In genomic region chr2:27573628-27573966, GRCm38 (mm10) we compare ENCODE assay signal across 11 mouse cellular contexts. TPM values are rescaled to one million over a fixed set of nuclear protein-coding genes. Genes with fewer than 3 reads are reported as not detected.
A peak's percentile ranks its signal among the peaks of the same experiment; 100 is the strongest.
DNase-seq lines count a peak whose midpoint lies in the region; ATAC-seq and TF ChIP-seq lines count a peak whose summit lies in the region.
"Had no signal": no experiment of that assay in that cellular context is flagged by ENCODE, and none has a peak within 500 bp of the region (broad histone marks: within the 10 kb centered on the region; RNA-seq: fewer than 3 reads in every experiment).

No protein-coding gene starts in this region.

- peaks cover 5% of the 10 kb centered on the region; the same call in 1 of the 2 replicates for H3K4me1 ChIP-seq in midbrain, embryonic 11.5 days (ENCODE audit: control insufficient read depth, insufficient read depth, low read length)
- H3K4me1 ChIP-seq in midbrain, embryonic 10.5 days: peaks cover 24% of the 10 kb centered on the region
- peaks cover 19% of the 10 kb centered on the region for H3K4me1 ChIP-seq in forebrain, embryonic 14.5 days (ENCODE audit: control insufficient read depth, insufficient read depth, low read length)
- H3K4me1 ChIP-seq in hindbrain, postnatal 0 days (ENCODE audit: insufficient read depth, low read length): peaks cover 16% of the 10 kb centered on the region
- H3K4me1 ChIP-seq in neural tube, embryonic 15.5 days: peaks cover 24% of the 10 kb centered on the region

- H3K27me3 ChIP-seq in midbrain, embryonic 11.5 days (ENCODE audit: control insufficient read depth, insufficient read depth, low read length): no peaks in the 10 kb centered on the region
- H3K27me3 ChIP-seq in midbrain, embryonic 10.5 days (ENCODE audit: low read depth, poor library complexity, severe bottlenecking): peaks cover 9% of the 10 kb centered on the region; the same call in 1 of the 2 replicates
- peaks cover 32% of the 10 kb centered on the region for H3K27me3 ChIP-seq in forebrain, embryonic 14.5 days (replicated peaks; ENCODE audit: control insufficient read depth, insufficient read depth, low read length)
- H3K27me3 ChIP-seq in hindbrain, postnatal 0 days (ENCODE audit: insufficient read depth, low read length): no peaks in the 10 kb centered on the region
- H3K27me3 ChIP-seq in neural tube, embryonic 15.5 days (replicated peaks): peaks cover 14% of the 10 kb centered on the region
- H3K27me3 ChIP-seq: liver, embryonic 13.5 days had no signal

- no peak for TF ChIP-seq CTCF in hindbrain, postnatal 0 days (IDR thresholded peaks at IDR 0.05; ENCODE audit: low read depth)

- WGBS in midbrain, embryonic 11.5 days: 80% methylated on average over 8 of the region's 8 CpGs
- whole genome bisulfite sequencing in midbrain, embryonic 10.5 days: 83% methylated on average over 8 of the region's 8 CpGs
- WGBS in forebrain, embryonic 14.5 days: 64% methylated on average over 8 of the region's 8 CpGs
- WGBS in hindbrain, postnatal 0 days: 80% methylated on average over 8 of the region's 8 CpGs
- WGBS in neural tube, embryonic 15.5 days: 72% methylated on average over 8 of the region's 8 CpGs

- no peak overlapping the region for H3K4me2 ChIP-seq in midbrain, embryonic 11.5 days
- peak overlapping the region; percentile 37; the same call in 1 of the 2 replicates for H3K4me2 ChIP-seq in forebrain, embryonic 14.5 days (ENCODE audit: low read length)
- H3K4me2 ChIP-seq in hindbrain, postnatal 0 days (ENCODE audit: low read depth, low read length): peak overlapping the region; percentile 37; the same call in 1 of the 2 replicates
- peak overlapping the region; percentile 32 for H3K4me2 ChIP-seq in neural tube, embryonic 15.5 days
- H3K4me2 ChIP-seq: liver, embryonic 13.5 days had no signal

- DNase-seq in midbrain, embryonic 11.5 days (ENCODE audit: low spot score, missing footprints): peak; percentile 62
- DNase-seq in midbrain, embryonic 10.5 days (ENCODE audit: low spot score): no peak
- DNase-seq in forebrain, embryonic 14.5 days (ENCODE audit: low spot score): no peak
- no peak for DNase-seq in hindbrain, postnatal 0 days (ENCODE audit: low spot score)
- DNase-seq in right cerebral cortex, postnatal 4 days: no peak
- no peak for DNase-seq in layer of hippocampus, adult 18-20 months (ENCODE audit: low spot score in 2 of 2)
- DNase-seq: cerebellum, adult 11 months; liver, embryonic 13.5 days; spleen, adult 18-20 months had no signal

- no peak for ATAC-seq in midbrain, embryonic 11.5 days (ENCODE audit: low FRiP score)
- ATAC-seq in forebrain, embryonic 14.5 days: no peak
- ATAC-seq in hindbrain, postnatal 0 days: no peak
- no peak; the same call in 1 of the 2 replicates for ATAC-seq in neural tube, embryonic 15.5 days (ENCODE audit: low FRiP score)

- H3K27ac ChIP-seq in midbrain, embryonic 11.5 days (ENCODE audit: low read depth, low read length): no peak overlapping the region
- no peak overlapping the region for H3K27ac ChIP-seq in midbrain, embryonic 10.5 days (replicated peaks)
- H3K27ac ChIP-seq in forebrain, embryonic 14.5 days (ENCODE audit: low read depth, low read length): peak overlapping the region; percentile 72
- H3K27ac ChIP-seq in hindbrain, postnatal 0 days: peak overlapping the region; percentile 73; the same call in 1 of the 2 replicates
- H3K27ac ChIP-seq in neural tube, embryonic 15.5 days (replicated peaks): peak overlapping the region; percentile 83
- H3K27ac ChIP-seq: liver, embryonic 13.5 days had no signal

- no peaks in the 10 kb centered on the region for H3K36me3 ChIP-seq in midbrain, embryonic 11.5 days (ENCODE audit: control insufficient read depth, insufficient read depth, low read length)
- H3K36me3 ChIP-seq in midbrain, embryonic 10.5 days: no peaks in the 10 kb centered on the region
- H3K36me3 ChIP-seq in forebrain, embryonic 14.5 days (ENCODE audit: control insufficient read depth, insufficient read depth, low read length): no peaks in the 10 kb centered on the region
- H3K36me3 ChIP-seq in hindbrain, postnatal 0 days (ENCODE audit: insufficient read depth, low read length): no peaks in the 10 kb centered on the region
- H3K36me3 ChIP-seq in neural tube, embryonic 15.5 days: no peaks in the 10 kb centered on the region
- H3K36me3 ChIP-seq: liver, embryonic 13.5 days had no signal

- H3K4me3 ChIP-seq in midbrain, embryonic 11.5 days (ENCODE audit: low read depth, low read length): no peak overlapping the region
- no peak overlapping the region for H3K4me3 ChIP-seq in midbrain, embryonic 10.5 days
- no peak overlapping the region for H3K4me3 ChIP-seq in forebrain, embryonic 14.5 days (ENCODE audit: low read depth, low read length)
- H3K4me3 ChIP-seq in hindbrain, postnatal 0 days (ENCODE audit: low read length): no peak overlapping the region
- no peak overlapping the region for H3K4me3 ChIP-seq in neural tube, embryonic 15.5 days (replicated peaks)
- H3K4me3 ChIP-seq: liver, embryonic 13.5 days; myocyte had no signal

- no peaks in the 10 kb centered on the region for H3K9me3 ChIP-seq in midbrain, embryonic 11.5 days (ENCODE audit: control insufficient read depth, low read length)
- H3K9me3 ChIP-seq in midbrain, embryonic 10.5 days (replicated peaks): no peaks in the 10 kb centered on the region
- no peaks in the 10 kb centered on the region for H3K9me3 ChIP-seq in forebrain, embryonic 14.5 days (replicated peaks; ENCODE audit: control insufficient read depth, low read length)
- H3K9me3 ChIP-seq in hindbrain, postnatal 0 days (ENCODE audit: low read length): no peaks in the 10 kb centered on the region
- H3K9me3 ChIP-seq in neural tube, embryonic 15.5 days (replicated peaks): no peaks in the 10 kb centered on the region
- H3K9me3 ChIP-seq: liver, embryonic 13.5 days had no signal

- H3K9ac ChIP-seq in midbrain, embryonic 11.5 days (ENCODE audit: low read length): no peak overlapping the region
- H3K9ac ChIP-seq in forebrain, embryonic 14.5 days (ENCODE audit: low read length): no peak overlapping the region; the same call in 1 of the 2 replicates
- 0 out of 2 replicates have a peak overlapping the region, but pooled peaks have one; percentile 10 for H3K9ac ChIP-seq in hindbrain, postnatal 0 days (replicated peaks; ENCODE audit: low read length)
- no peak overlapping the region for H3K9ac ChIP-seq in neural tube, embryonic 15.5 days (replicated peaks)
- H3K9ac ChIP-seq: liver, embryonic 13.5 days had no signal

RNA-seq across cellular contexts. Expression of gene Wdr5, which starts 58.6 kb away (rescaled TPM):
- polyA plus RNA-seq in midbrain, embryonic 11.5 days (2014; fragmentation: Nextera tagmentation; extraction: Ambion mirVana): 63.5 and 69.1 TPM in 2 replicates
- polyA plus RNA-seq in midbrain, embryonic 10.5 days (2016; fragmentation: Nextera tagmentation; extraction: Ambion mirVana): 76.3 and 84.1 TPM in 2 replicates
- polyA plus RNA-seq in forebrain, embryonic 14.5 days (2014; fragmentation: Nextera tagmentation; extraction: Ambion mirVana): 49.5 and 52.5 TPM in 2 replicates
- total RNA-seq in hindbrain, postnatal 0 days (2014; rRNA removed): 46.1 and 51.9 TPM in 2 replicates
- polyA plus RNA-seq in hindbrain, postnatal 0 days (2015; fragmentation: Nextera tagmentation; extraction: Ambion mirVana): 34.5 and 35.1 TPM in 2 replicates
- 41.7 and 44.4 TPM in 2 replicates for polyA plus RNA-seq in neural tube, embryonic 15.5 days (2015; fragmentation: Nextera tagmentation; extraction: Ambion mirVana)
- total RNA-seq in layer of hippocampus, adult 18-20 months (2021): 10 to 100 TPM; 26.7 to 28.0 TPM

Comparison
In these comparisons a context has a peak if more than half of its experiments do, and no peak if none do; other contexts are left out.
1. H3K27ac ChIP-seq: peak in forebrain, embryonic 14.5 days (single experiment), hindbrain, postnatal 0 days (single experiment) and neural tube, embryonic 15.5 days (single experiment); none in midbrain, embryonic 11.5 days (single experiment) and midbrain, embryonic 10.5 days (single experiment).